Mouse (Mus musculus) heart, embryonic 14.5 days (tissue): ENCODE measurements at regions not wholly inside any gene's neighbourhood (a gene's known extent, or its start where the extent isn't known, plus 50 kb on each side); places are given as distances from the start of the nearest gene placed in this dataset.

ENCODE experiments used
- ATAC-seq: fragments of 200-750 bp; cut with Nextera tagmentation; 2 replicates; pipeline ENCODE4 v1.8.0; 2017; ENCODE audit warnings: low read depth, moderate TSS enrichment; ENCODE audit not compliant: insufficient number of reproducible peaks, insufficient read depth, low FRiP score
- H3K27ac ChIP-seq, 2 experiments: fragments of 200-500 bp in 1 of 2; fragments of 300-500 bp in 1 of 2; sonication (generic) in 1 of 2; replicated peaks in 1 of 2; 2 replicates each; pipeline ENCODE4 v1.5.1; 2012 to 2014; ENCODE audit warnings: low read depth in 2 of 2, low read length in 2 of 2, control low read depth in 1 of 2, mild to moderate bottlenecking in 1 of 2, mixed read lengths in 1 of 2; ENCODE audit not compliant: control insufficient read depth in 1 of 2, insufficient read depth in 1 of 2
- H3K27me3 ChIP-seq: fragments of 300-500 bp; sonication (generic); 2 replicates; pipeline ENCODE4 v1.6.1; 2014; ENCODE audit warnings: mild to moderate bottlenecking, low read length, control low read depth; ENCODE audit not compliant: control insufficient read depth, insufficient read depth
- H3K36me3 ChIP-seq: fragments of 300-500 bp; sonication (generic); 2 replicates; pipeline ENCODE4 v1.6.1; 2014; ENCODE audit warnings: mild to moderate bottlenecking, control low read depth, low read length, mixed read lengths; ENCODE audit not compliant: control insufficient read depth, insufficient read depth
- H3K4me1 ChIP-seq, 2 experiments: fragments of 200-500 bp in 1 of 2; fragments of 300-500 bp in 1 of 2; sonication (generic) in 1 of 2; 2 replicates each; pipeline ENCODE4 v1.6.1; 2012 to 2014; ENCODE audit warnings: low read length in 2 of 2, control low read depth in 1 of 2, mixed read lengths in 1 of 2; ENCODE audit not compliant: control insufficient read depth in 2 of 2, insufficient read depth in 2 of 2
- H3K4me2 ChIP-seq: fragments of 300-500 bp; sonication (generic); 2 replicates; pipeline ENCODE4 v1.6.1; 2014; ENCODE audit warnings: mild to moderate bottlenecking, low read length
- H3K4me3 ChIP-seq, 2 experiments: fragments of 200-500 bp in 1 of 2; fragments of 300-500 bp in 1 of 2; sonication (generic) in 1 of 2; 2 replicates each; pipeline ENCODE4 v1.5.1; 2012 to 2014; ENCODE audit warnings: low read length in 2 of 2, mild to moderate bottlenecking in 2 of 2, control low read depth in 1 of 2, low read depth in 1 of 2, moderate library complexity in 1 of 2; ENCODE audit not compliant: control insufficient read depth in 1 of 2, insufficient read depth in 1 of 2
- H3K9ac ChIP-seq: fragments of 300-500 bp; sonication (generic); 2 replicates; pipeline ENCODE4 v1.6.1; 2014; ENCODE audit warnings: mild to moderate bottlenecking, low read length
- H3K9me3 ChIP-seq: fragments of 300-500 bp; sonication (generic); 2 replicates; pipeline ENCODE4 v1.6.1; 2016; ENCODE audit warnings: low read length, control low read depth; ENCODE audit not compliant: control insufficient read depth
- WGBS: fragments of 180-500 bp; shearing (Covaris S2); extraction: QIAGEN DNeasy Blood & Tissue Kit; methylation state at CpG from one replicate; pipeline ENCODE4 v1.1.7; 2014; 5-methylcytosine and 5-hydroxymethylcytosine counted together

DNA sequence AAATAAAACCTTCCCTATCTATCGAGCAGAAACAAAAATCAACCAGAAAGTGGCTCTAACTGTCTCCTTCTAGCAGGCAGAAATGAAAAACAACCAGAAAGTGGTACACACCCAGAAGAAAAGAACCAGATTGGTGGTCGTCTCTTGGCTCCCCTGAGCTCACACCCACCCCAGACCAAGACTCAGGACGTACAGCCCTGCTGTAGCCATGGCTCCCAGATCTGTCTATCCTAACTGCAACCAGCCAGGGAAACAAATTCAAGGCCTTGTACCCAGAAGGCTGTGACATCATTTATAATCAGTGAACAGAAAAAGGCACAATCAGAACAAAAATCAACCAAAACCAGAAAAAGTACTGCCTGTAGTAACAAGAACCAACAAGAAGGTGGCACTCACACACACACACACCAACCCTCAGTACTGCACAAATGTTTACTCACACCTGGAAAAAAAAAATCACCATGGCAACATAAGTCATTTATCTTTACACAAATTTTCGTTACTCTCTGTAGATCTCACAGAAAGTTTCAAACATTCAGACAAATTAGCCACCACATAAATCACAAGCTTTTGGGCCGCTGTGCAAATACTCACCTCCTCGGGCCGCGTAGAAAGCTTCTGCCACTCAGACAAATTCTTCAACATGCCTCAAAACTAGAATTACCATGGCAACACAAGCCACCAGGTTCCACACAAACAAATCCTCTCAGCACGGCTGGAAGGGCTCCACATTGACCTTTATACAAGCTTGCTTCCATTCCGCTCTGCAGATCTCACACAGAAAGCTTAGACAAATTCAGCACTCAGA, 85.1 kb upstream of the Smlr1 start:
- 67% methylated on average over 10 of the region's 10 CpGs for WGBS
- no peak for ATAC-seq
- H3K9ac ChIP-seq: no peak overlapping the region
- no peaks in the 10 kb centered on the region for H3K27me3 ChIP-seq
- no peak overlapping the region for H3K4me3 ChIP-seq
- H3K36me3 ChIP-seq: no peaks in the 10 kb centered on the region
- no peaks in the 10 kb centered on the region for H3K4me1 ChIP-seq
- H3K9me3 ChIP-seq: no peaks in the 10 kb centered on the region
- no peak overlapping the region for H3K4me2 ChIP-seq
- H3K27ac ChIP-seq: no peak overlapping the region

DNA sequence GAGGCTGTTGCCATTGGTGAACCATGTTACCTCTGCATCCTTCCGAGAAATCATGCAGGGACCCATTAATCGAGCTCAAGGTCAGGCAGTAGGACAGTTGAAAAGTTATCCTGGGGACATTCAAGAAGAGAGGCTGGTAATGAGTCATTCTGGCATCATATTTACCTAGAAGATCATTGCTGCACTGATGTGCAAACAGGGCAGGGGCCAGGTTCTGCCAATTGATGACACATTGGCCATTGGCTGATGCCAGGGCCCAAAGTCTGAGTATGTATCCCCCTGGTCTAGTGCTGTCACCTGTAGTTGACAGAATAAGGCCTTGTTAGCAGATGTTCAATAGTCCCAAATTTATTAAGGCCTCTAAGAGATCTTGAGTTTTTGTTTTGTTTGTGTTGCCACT, 83.6 kb upstream of the Smlr1 start:
- no peak overlapping the region for H3K9ac ChIP-seq
- H3K27me3 ChIP-seq: no peaks in the 10 kb centered on the region
- H3K4me3 ChIP-seq: no peak overlapping the region
- 84% methylated on average over 2 of the region's 2 CpGs for WGBS
- H3K9me3 ChIP-seq: peaks cover 6% of the 10 kb centered on the region; the same call in 1 of the 2 replicates
- no peak for ATAC-seq
- H3K4me1 ChIP-seq: no peaks in the 10 kb centered on the region
- H3K27ac ChIP-seq: no peak overlapping the region
- H3K4me2 ChIP-seq: no peak overlapping the region
- no peaks in the 10 kb centered on the region for H3K36me3 ChIP-seq

DNA sequence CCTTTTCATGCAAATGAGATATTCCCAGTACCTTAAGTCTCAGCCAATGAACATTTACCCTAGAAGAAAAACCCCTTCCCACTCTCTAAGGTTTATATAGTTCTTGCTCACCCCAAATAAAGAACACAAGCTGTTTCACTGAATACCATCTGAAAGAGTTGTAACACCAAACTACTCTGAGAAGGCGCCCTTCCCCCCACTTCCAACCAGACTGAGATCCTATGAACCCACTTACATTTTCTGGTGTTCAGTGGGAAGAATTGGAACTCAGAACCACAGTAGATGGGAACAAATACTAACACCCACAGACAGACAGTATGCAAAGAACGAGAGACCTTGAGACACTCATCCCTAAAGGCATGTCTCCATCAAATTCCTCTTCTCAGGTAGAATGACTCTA, 65.4 kb upstream of the Smlr1 start:
- ATAC-seq: no peak
- 87% methylated on average over 2 of the region's 2 CpGs for WGBS

DNA sequence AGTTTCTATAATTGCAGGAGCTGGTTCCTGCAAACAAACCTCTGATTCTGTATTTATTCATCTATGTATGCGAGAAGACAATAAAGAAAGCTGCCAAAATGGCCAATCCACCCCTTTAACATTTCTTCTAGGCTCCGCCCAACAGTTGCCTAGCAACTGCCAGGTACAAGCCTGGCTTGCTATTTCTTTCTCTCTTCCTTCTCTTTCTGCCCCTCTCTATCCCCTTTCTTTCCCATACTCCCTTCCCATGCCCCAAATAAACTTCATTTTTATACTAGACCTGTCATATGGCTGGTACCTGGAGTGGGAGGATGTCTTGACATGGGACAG, 53.2 kb upstream of the Smlr1 start:
- Histone ChIP-seq H3K9ac (no peak overlapping the region), H3K27me3 (no peaks in the 10 kb centered on the region), H3K36me3 (no peaks in the 10 kb centered on the region), H3K4me3 (no peak overlapping the region), H3K9me3 (no peaks in the 10 kb centered on the region), H3K4me1 (no peaks in the 10 kb centered on the region), H3K4me2 (no peak overlapping the region), H3K27ac (no peak overlapping the region)
- WGBS: 93% methylated on average over 2 of the region's 2 CpGs
- no peak for ATAC-seq

More for the DNA sequence above, 65.4 kb upstream of the Smlr1 start:
- Histone ChIP-seq H3K27me3 (no peaks in the 10 kb centered on the region), H3K4me1 (no peaks in the 10 kb centered on the region), H3K9me3 (no peaks in the 10 kb centered on the region), H3K36me3 (no peaks in the 10 kb centered on the region), H3K9ac (no peak overlapping the region), H3K4me2 (no peak overlapping the region), H3K27ac (no peak overlapping the region), H3K4me3 (no peak overlapping the region)

DNA sequence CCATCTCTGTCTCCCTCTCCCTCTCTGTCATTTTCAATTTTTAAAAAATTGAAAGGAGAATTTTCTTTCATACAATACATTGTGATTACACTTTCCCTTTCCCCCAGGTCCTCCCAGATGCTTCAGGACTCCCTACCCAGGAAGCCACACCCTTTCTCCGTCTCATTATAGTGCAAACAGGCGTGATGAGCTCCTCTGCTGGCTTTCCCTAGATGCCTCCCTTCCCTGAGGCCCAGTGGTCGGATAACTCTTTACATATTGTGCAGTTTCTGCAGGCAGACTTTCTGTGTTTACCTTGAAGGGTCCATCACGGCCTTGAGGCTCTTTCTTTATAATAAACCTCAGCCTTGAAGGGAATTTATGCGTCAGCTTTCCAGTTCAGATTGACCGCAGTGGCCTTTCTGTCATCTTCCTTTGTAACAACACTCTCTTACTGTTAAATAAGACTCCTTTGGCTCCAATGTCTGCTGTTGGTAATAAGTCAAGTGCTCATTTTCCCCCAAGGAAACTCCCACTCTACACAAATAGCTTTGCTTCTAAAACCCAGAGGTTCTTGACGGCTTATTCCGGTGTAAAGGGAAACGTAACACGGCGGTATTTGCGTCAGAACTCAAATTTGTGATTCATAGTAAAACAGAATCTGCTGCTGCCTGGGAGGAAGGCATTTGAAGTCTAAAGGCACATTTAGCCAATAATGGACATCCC, 52.7 kb upstream of the Smlr1 start:
- Histone ChIP-seq H3K4me3 (no peak overlapping the region), H3K4me2 (no peak overlapping the region), H3K36me3 (no peaks in the 10 kb centered on the region), H3K9me3 (no peaks in the 10 kb centered on the region), H3K27me3 (no peaks in the 10 kb centered on the region), H3K27ac (no peak overlapping the region), H3K4me1 (no peaks in the 10 kb centered on the region), H3K9ac (no peak overlapping the region)
- no peak for ATAC-seq
- 87% methylated on average over 12 of the region's 12 CpGs for WGBS
